Mouse (Mus musculus): Measurements from ENCODE around the gene Hspa4.

- TF ChIP-seq CTCF (conservative IDR thresholded peaks at IDR 0.05; ENCODE audit: low read length) (no peak), NANOG (IDR thresholded peaks at IDR 0.05; ENCODE audit: borderline replicate concordance, low read length) (no peak)
Observed at GRCm38 (mm10) chr11:53259047-53259632, 41.1 kb downstream of the Hspa4 start.

Measured in E14TG2a.4 (cell line).